Mouse (Mus musculus): ENCODE measurements around the gene Mgat5.

Mgat5 gene

GRCm38 (mm10) chr1:127383071-127383470 is 178.3 kb downstream of the Mgat5 start:
- DNase-seq (ENCODE audit: low read depth, low spot score): no peak

- DNase-seq (ENCODE audit: low read depth, low spot score): no peak
Measured at GRCm38 (mm10) chr1:127387226-127387625, 182.4 kb downstream of the Mgat5 start.

- no peak for DNase-seq (ENCODE audit: low read depth, low spot score)
Measured at GRCm38 (mm10) chr1:127387661-127388060, 182.8 kb downstream of the Mgat5 start.

- no peak for DNase-seq (ENCODE audit: low read depth, low spot score)
Measured at GRCm38 (mm10) chr1:127394716-127395115, 189.9 kb downstream of the Mgat5 start.

- DNase-seq (ENCODE audit: low read depth, low spot score): no peak
Measured at GRCm38 (mm10) chr1:127395724-127396123, 190.9 kb downstream of the Mgat5 start.

- DNase-seq (ENCODE audit: low read depth, low spot score): no peak
Measured at GRCm38 (mm10) chr1:127396569-127397349, 191.9 kb downstream of the Mgat5 start.

- DNase-seq (ENCODE audit: low read depth, low spot score): no peak
Measured at GRCm38 (mm10) chr1:127397396-127397795, 192.6 kb downstream of the Mgat5 start.

GRCm38 (mm10) chr1:127398186-127398585 is 193.4 kb downstream of the Mgat5 start:
- no peak for DNase-seq (ENCODE audit: low read depth, low spot score)

- no peak for DNase-seq (ENCODE audit: low read depth, low spot score)
Measured at GRCm38 (mm10) chr1:127400198-127400597, 195.4 kb downstream of the Mgat5 start.

GRCm38 (mm10) chr1:127400666-127401065 is 195.9 kb downstream of the Mgat5 start:
- no peak for DNase-seq (ENCODE audit: low read depth, low spot score)

- no peak for DNase-seq (ENCODE audit: low read depth, low spot score)
Measured at GRCm38 (mm10) chr1:127404655-127405054, 199.8 kb downstream of the Mgat5 start.

GRCm38 (mm10) chr1:127408957-127409423 is 204.2 kb downstream of the Mgat5 start:
- DNase-seq (ENCODE audit: low read depth, low spot score): no peak

- DNase-seq (ENCODE audit: low read depth, low spot score): no peak
Measured at GRCm38 (mm10) chr1:127409512-127409911, 204.7 kb downstream of the Mgat5 start.

GRCm38 (mm10) chr1:127414500-127414899 is 209.7 kb downstream of the Mgat5 start:
- no peak for DNase-seq (ENCODE audit: low read depth, low spot score)

- DNase-seq (ENCODE audit: low read depth, low spot score): no peak
Measured at GRCm38 (mm10) chr1:127415896-127416295, 211.1 kb downstream of the Mgat5 start.

GRCm38 (mm10) chr1:127416971-127417370 is 212.2 kb downstream of the Mgat5 start:
- DNase-seq (ENCODE audit: low read depth, low spot score): no peak

GRCm38 (mm10) chr1:127418916-127419575 is 214.2 kb downstream of the Mgat5 start:
- no peak for DNase-seq (ENCODE audit: low read depth, low spot score)

- DNase-seq (ENCODE audit: low read depth, low spot score): no peak
Measured at GRCm38 (mm10) chr1:127419581-127419980, 214.8 kb downstream of the Mgat5 start.

GRCm38 (mm10) chr1:127420383-127420782 is 215.6 kb downstream of the Mgat5 start:
- no peak for DNase-seq (ENCODE audit: low read depth, low spot score)

- no peak for DNase-seq (ENCODE audit: low read depth, low spot score)
Measured at GRCm38 (mm10) chr1:127420795-127421194, 216.0 kb downstream of the Mgat5 start.

- DNase-seq (ENCODE audit: low read depth, low spot score): no peak
Measured at GRCm38 (mm10) chr1:127422565-127422964, 217.8 kb downstream of the Mgat5 start.

- DNase-seq (ENCODE audit: low read depth, low spot score): no peak
Measured at GRCm38 (mm10) chr1:127425021-127425532, 220.3 kb downstream of the Mgat5 start.

GRCm38 (mm10) chr1:127430290-127430689 is 225.5 kb downstream of the Mgat5 start:
- DNase-seq (ENCODE audit: low read depth, low spot score): no peak
